Mouse (Mus musculus) testis, adult 2 months (tissue): ENCODE data around the gene Ston2.

Experiments
- CTCF ChIP-seq: fragments of 200-500 bp; IDR thresholded peaks from 2 replicates; pipeline ENCODE4 v1.5.1; 2012; ENCODE audit warnings: low read depth, mild to moderate bottlenecking, inconsistent platforms, low read length, moderate library complexity; ENCODE audit not compliant: control insufficient read depth, insufficient read depth, insufficient replicate concordance
- POLR2A ChIP-seq: fragments of 200-500 bp; IDR thresholded peaks from 2 replicates; pipeline ENCODE4 v1.6.1; 2012; ENCODE audit warnings: low read depth, mild to moderate bottlenecking, inconsistent platforms, low read length, moderate library complexity; ENCODE audit not compliant: control insufficient read depth

GRCm38 (mm10) chr12:91684101-91684839, 103.9 kb downstream of the Ston2 start:
- TF ChIP-seq POLR2A (no peak), CTCF (no peak)
